Mouse (Mus musculus) 3134 (cell line): ENCODE data around the gene Cyp26b1.
A peak's percentile ranks its signal among the peaks of the same experiment; 100 is the strongest.

ENCODE experiments used
- DNase-seq: peaks from one replicate; pipeline ENCODE4 v3.0.0-alpha.2; 2011; ENCODE audit warnings: low spot score; ENCODE audit not compliant: insufficient read length; ENCODE audit errors: extremely low read depth

The Cyp26b1 gene

GRCm38 (mm10) chr6:84588221-84588894 is 5.3 kb downstream of the Cyp26b1 start:
- DNase-seq: no peak

GRCm38 (mm10) chr6:84587471-84588101 is 6.1 kb downstream of the Cyp26b1 start:
- DNase-seq: peak; percentile 74

GRCm38 (mm10) chr6:84586551-84587200 is 7.0 kb downstream of the Cyp26b1 start:
- no peak for DNase-seq

GRCm38 (mm10) chr6:84585686-84586300 is 7.9 kb downstream of the Cyp26b1 start:
- DNase-seq: no peak

GRCm38 (mm10) chr6:84584783-84585685 is 8.7 kb downstream of the Cyp26b1 start:
- no peak for DNase-seq

- no peak for DNase-seq
Observed at GRCm38 (mm10) chr6:84583841-84584782, 9.6 kb downstream of the Cyp26b1 start.

- DNase-seq: no peak
Observed at GRCm38 (mm10) chr6:84583371-84583770, 10.3 kb downstream of the Cyp26b1 start.

- DNase-seq: no peak
Observed at GRCm38 (mm10) chr6:84582826-84583225, 10.9 kb downstream of the Cyp26b1 start.

- DNase-seq: no peak
Observed at GRCm38 (mm10) chr6:84581833-84582445, 11.8 kb downstream of the Cyp26b1 start.

GRCm38 (mm10) chr6:84580979-84581832 is 12.5 kb downstream of the Cyp26b1 start:
- DNase-seq: no peak

- peak; percentile 78 for DNase-seq
Observed at GRCm38 (mm10) chr6:84579508-84579907, 14.2 kb downstream of the Cyp26b1 start.

GRCm38 (mm10) chr6:84578928-84579327 is 14.8 kb downstream of the Cyp26b1 start:
- no peak for DNase-seq

- DNase-seq: no peak
Observed at GRCm38 (mm10) chr6:84577898-84578297, 15.8 kb downstream of the Cyp26b1 start.

GRCm38 (mm10) chr6:84573905-84574660 is 19.6 kb downstream of the Cyp26b1 start:
- DNase-seq: no peak

- no peak for DNase-seq
Observed at GRCm38 (mm10) chr6:84570039-84570438, 23.7 kb downstream of the Cyp26b1 start.

GRCm38 (mm10) chr6:84569590-84569989 is 24.1 kb downstream of the Cyp26b1 start:
- no peak for DNase-seq

- no peak for DNase-seq
Observed at GRCm38 (mm10) chr6:84568880-84569279, 24.8 kb downstream of the Cyp26b1 start.
